Mouse (Mus musculus) hematopoietic stem cell, adult 5-6 weeks (primary cell): ENCODE data around the gene Gm17535. TPM values are rescaled to one million over a fixed set of nuclear protein-coding genes. Genes with fewer than 3 reads are reported as not detected.
"Not testable (repeated sequence)": the region's sequence is repeated elsewhere in the genome, so short reads cannot be mapped to it uniquely, and the experiment has no call there.

Source experiments
- ATAC-seq, 2 experiments: fragments of 125-278 bp in 1 of 2; replicated peaks in 1 of 2; 2 replicates each; pipeline ENCODE4 v1.8.0; 2016 to 2017; ENCODE audit warnings: inconsistent platforms in 2 of 2, mild to moderate bottlenecking in 2 of 2, moderate number of reproducible peaks in 2 of 2, low read depth in 1 of 2, moderate TSS enrichment in 1 of 2; ENCODE audit not compliant: low FRiP score in 2 of 2, poor library complexity in 2 of 2, severe bottlenecking in 2 of 2, insufficient read depth in 1 of 2, low TSS enrichment in 1 of 2
- total RNA-seq: library from RNA; stranded (forward); fragments of 172-1452, 232-1000 nt; gene quantifications from 2 replicates; pipeline ENCODE4 v1.2.3, GENCODE M21; 2017

Gene Gm17535
- total RNA-seq, 1 experiment from 2014 or later, result not detected

GRCm38 (mm10) chr9:3022316-3023008 is 11.9 kb upstream of the Gm17535 start:
- ATAC-seq, result not testable (repeated sequence)

GRCm38 (mm10) chr9:3023312-3023984 is 11.0 kb upstream of the Gm17535 start, which contains the start of gene Gm10718:
Gm10718 (plus strand) TSS chr9:3023547.
- ATAC-seq, result not testable (repeated sequence)

- ATAC-seq, result not testable (repeated sequence)
Measured at GRCm38 (mm10) chr9:3023985-3024648, 10.3 kb upstream of the Gm17535 start.

- ATAC-seq, result not testable (repeated sequence)
Measured at GRCm38 (mm10) chr9:3024912-3025467, 9.4 kb upstream of the Gm17535 start, which contains the start of gene Gm10717. Gm10717 (plus strand) TSS chr9:3025417.

GRCm38 (mm10) chr9:3025653-3026052 is 8.7 kb upstream of the Gm17535 start:
- not testable (repeated sequence) for ATAC-seq

- not testable (repeated sequence) for ATAC-seq
Measured at GRCm38 (mm10) chr9:3026136-3026535, 8.3 kb upstream of the Gm17535 start.

GRCm38 (mm10) chr9:3026741-3027140 is 7.7 kb upstream of the Gm17535 start:
- ATAC-seq, result not testable (repeated sequence)

GRCm38 (mm10) chr9:3027200-3027599 is 7.2 kb upstream of the Gm17535 start:
- ATAC-seq, result 0 out of 4 replicates have a peak, but pooled peaks of 1 of the 2 experiments have one; percentile 16

- ATAC-seq, result not testable (repeated sequence)
Measured at GRCm38 (mm10) chr9:3029276-3030000, 5.0 kb upstream of the Gm17535 start.

GRCm38 (mm10) chr9:3030677-3031318 is 3.6 kb upstream of the Gm17535 start:
- not testable (repeated sequence) for ATAC-seq

- not testable (repeated sequence) for ATAC-seq
Measured at GRCm38 (mm10) chr9:3036577-3036976, 2.2 kb downstream of the Gm17535 start, which contains the start of gene Gm10715. Gm10715 (plus strand) TSS chr9:3036877.

- ATAC-seq, result not testable (repeated sequence)
Measured at GRCm38 (mm10) chr9:3038161-3038560, 3.8 kb downstream of the Gm17535 start.

Other genes starting within 250 kb of the Gm17535 start
- not detected in 2 replicates for gene Gm10722, start 33.7 kb upstream of the Gm17535 start, total RNA-seq
- 3.3 TPM in 1 of 2 replicates, not detected in the other for gene Gm11168, start 31.3 kb upstream of the Gm17535 start, total RNA-seq
- 1.8 TPM in 1 of 2 replicates, not detected in the other for gene Gm10721, start 21.5 kb upstream of the Gm17535 start, total RNA-seq
- gene Gm10720, start 18.9 kb upstream of the Gm17535 start, total RNA-seq, result not detected in 2 replicates
- gene Gm10719, start 17.2 kb upstream of the Gm17535 start, total RNA-seq, result 0.75 and 3.6 TPM in 2 replicates
- 1.5 TPM in 1 of 2 replicates, not detected in the other for gene Gm10718, start 11.1 kb upstream of the Gm17535 start, total RNA-seq
- gene Gm10717, start 9.2 kb upstream of the Gm17535 start, total RNA-seq, result 1.5 and 3.1 TPM in 2 replicates
- not detected in 2 replicates for gene Gm10715, start 2.3 kb downstream of the Gm17535 start, total RNA-seq